Mouse (Mus musculus): ENCODE measurements at regions not wholly inside any gene's neighbourhood (a gene's known extent, or its start where the extent isn't known, plus 50 kb on each side); places are given as distances from the start of the nearest gene placed in this dataset.

DNA sequence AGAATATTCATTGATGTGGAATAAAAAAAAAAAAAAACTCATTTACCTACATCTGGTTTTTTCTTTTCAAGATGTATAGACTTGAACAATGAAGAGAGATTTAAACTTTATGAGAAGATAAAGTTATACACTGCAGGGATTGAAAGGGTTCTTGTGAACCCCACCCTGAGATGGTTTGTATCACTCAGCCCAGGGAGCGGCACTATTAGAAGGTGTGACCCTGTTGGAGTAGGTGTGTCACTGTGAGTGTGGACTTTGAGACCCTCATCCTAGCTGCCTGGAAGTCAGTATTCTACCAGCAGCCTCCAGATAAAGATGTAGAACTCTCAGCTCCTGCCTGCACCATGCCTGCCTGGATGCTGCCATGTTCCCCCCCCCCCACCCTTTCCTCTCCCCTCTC is 182.7 kb upstream of the Hnrnpa3 start:
- DNase-seq (ENCODE audit: extremely low read depth, low read depth, low spot score), result no peak

DNA sequence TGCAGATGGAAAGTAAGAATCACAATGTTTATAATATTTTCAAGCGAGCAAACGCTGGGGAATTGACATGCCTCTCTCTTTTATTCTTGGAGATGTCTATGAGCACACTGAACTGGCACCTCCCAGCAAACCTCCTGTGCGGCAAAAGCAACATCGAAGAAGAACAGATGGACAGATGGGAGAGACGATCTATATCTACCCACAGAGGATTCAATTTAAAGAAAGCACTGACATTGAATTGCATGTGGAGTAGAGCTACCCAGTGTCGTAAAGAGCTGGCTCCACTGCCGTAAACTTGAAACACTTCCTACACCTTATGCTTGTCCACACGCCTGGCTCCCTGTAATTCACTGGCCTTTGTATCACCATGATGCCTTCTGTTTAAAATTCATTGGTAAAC is 182.0 kb upstream of the Hnrnpa3 start:
- DNase-seq (ENCODE audit: extremely low read depth, low read depth, low spot score), result no peak

DNA sequence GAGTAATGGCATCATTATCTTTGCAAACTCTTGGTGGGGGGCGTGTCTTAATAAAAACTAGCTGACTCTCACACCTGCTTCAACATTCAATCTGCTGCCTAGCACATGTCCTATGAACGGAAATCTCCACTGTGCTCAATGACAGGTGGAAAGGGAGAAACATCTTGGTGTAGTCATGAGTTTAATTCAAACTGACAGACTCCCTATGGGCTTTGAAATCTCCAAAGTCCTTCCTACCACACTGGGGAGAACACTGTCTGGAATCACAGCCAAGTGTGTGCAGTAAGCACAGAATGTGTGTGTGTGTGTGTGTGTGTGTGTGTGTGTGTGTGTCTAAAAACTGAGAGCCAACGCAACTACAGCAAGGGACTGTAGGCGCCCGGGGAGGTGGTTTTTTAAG is 179.5 kb upstream of the Hnrnpa3 start:
- DNase-seq (ENCODE audit: extremely low read depth, low read depth, low spot score), result no peak

DNA sequence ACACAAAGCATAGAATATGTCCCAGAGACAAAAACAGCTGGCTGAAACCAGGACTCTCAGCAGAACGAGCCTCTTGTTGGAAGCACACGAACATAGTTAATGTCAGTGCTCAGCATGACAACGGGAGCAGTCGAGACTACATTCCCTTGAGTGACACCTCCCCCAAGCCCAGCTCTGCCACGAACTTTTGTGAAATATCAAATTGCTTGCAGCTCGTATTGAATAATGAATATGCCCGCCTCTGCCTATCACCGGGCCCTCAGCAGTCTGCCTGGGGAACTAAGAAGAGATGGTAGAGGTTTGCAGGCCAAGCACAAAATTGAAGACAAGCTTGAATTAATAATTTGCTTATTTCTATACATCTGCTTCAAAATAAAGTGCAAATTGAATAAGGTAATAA is 177.2 kb upstream of the Hnrnpa3 start:
- DNase-seq (ENCODE audit: extremely low read depth, low read depth, low spot score), result no peak

DNA sequence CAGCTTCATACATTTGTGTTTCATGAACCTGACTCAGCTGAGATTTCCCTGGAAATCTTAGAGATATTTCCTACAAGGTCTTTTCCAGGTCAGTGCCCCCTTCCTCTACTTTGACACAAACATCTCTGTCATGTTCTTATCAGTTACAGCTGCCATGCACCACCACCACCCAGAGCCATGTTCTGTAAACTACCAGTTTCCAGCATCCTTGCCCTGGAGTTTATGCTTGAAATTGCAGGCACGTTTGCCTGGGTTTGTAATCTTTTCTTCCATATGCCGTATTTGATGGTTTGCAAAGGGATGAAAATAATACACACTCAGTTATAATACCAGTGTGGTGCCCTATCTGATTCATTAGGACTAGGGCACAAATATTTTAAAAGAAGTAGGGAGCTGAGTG is 176.6 kb upstream of the Hnrnpa3 start:
- DNase-seq (ENCODE audit: extremely low read depth, low read depth, low spot score), result no peak

DNA sequence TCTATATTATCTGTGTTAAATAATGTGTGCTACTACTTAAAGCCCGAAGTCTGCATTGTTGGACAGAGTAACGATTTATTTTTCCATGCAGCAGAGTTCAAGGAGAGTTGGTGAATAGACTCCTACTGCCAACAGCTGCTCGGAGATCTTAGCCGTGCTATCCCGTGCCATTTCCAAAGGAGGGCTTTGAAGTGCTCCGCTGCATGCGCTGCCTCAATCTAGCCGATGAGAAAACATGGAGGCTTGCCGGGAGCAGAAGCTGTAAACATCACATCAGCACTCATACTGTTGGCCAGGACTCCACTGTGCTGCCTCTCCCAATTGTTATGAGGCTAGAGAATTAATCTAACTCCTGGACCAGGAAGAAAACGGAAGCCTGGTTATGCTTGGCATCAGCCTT is 174.1 kb upstream of the Hnrnpa3 start:
- no peak for DNase-seq (ENCODE audit: extremely low read depth, low read depth, low spot score)

DNA sequence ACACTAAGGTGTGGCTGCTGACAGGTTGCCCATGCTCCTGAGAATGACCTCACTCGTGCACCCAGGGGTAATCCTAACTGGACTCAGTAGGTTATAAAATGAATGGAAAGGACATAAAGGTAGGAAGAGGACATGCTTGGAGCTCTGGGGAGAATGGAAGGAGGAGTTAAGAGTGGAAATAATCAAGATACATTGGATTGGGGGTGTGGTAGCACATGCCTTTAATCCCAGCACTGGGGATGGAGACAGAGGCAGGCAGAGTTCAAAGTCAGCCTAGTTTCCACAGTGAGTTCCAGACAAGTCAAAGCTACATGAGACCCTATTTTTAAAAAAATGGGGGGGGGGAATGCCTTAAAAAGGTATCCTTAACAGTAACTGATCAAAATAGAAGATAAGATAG is 167.9 kb upstream of the Hnrnpa3 start:
- DNase-seq (ENCODE audit: extremely low read depth, low read depth, low spot score), result no peak

DNA sequence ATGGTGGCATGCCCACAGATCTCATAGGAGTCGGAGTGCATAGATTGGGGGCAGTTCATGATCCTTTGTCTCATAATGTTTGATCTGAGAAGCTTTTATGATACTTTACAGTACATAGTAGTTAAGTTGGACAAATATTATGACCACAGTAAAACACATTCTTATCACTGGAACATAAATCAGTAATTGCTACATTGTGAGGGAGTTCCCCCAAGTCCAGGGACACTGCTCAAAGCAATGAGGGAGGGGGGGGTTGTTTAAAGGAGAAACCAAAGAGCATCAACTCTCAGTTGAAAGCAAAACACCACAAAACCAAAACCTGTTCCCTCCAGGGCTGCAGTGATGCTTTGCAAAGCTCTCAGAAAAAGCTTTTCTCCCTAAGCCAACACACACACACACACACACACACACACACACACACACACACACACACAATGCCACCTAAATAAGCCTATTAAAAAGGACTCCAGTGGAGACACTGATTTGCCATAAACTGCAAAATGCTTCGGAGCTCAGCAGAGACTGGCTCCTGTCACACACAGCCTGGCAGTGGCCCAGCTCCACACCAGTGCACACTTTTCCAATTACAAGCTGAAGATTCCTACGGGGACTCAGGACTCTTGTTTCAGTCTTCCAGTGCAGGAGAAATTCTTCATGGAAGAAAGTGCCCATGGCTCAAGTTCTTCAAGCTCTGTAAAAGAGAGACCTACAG is 167.1 kb upstream of the Hnrnpa3 start:
- DNase-seq (ENCODE audit: extremely low read depth, low read depth, low spot score), result no peak

DNA sequence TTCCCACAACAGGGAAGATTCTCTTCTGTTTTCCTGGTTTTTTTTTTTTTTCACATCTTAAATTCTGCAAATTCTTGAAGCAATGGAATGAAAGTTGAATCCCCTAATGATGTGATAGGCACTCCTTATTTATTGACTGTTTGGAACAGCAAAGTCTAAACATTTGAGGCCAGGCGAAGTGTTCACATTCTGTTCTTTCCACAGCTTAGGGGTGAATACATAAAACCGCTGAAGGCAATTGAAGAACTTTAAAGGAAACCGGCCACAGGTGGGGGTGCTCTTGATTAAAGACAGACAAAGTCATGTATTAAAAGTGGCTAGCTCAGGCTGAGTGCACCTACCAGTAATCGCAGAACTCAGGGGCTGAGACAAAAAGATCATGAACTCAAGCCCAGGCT is 166.6 kb upstream of the Hnrnpa3 start:
- DNase-seq (ENCODE audit: extremely low read depth, low read depth, low spot score), result no peak

DNA sequence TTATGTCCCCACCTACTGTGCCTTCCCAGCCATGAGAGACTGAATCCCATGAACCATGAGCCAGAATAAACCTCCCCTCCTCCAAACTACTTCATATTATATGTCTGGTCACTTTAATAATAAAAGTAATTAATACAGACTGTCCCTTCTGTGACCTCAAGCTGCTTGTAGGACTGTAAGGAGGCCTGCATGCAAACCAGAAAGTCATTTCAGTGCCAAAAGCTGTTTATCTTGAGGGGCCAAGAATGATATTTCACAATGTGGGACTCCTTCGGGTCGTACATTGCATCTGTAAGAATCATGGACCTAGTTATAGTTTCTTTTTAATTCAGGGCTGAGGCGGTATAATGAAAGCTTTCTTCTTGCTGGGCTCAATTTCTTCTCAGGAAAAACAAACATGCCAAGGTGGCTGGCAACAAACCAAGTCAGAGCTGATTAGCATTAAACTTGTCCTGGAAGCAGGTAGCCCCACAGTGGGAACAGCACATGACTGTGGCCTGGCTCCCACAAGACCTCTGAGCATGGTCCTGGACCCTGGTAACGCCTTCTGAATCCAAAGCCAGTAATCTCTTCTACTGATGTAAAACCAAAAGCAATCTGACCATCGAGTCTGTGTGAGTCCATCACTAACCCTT is 162.3 kb upstream of the Hnrnpa3 start:
- no peak for DNase-seq (ENCODE audit: extremely low read depth, low read depth, low spot score)

DNA sequence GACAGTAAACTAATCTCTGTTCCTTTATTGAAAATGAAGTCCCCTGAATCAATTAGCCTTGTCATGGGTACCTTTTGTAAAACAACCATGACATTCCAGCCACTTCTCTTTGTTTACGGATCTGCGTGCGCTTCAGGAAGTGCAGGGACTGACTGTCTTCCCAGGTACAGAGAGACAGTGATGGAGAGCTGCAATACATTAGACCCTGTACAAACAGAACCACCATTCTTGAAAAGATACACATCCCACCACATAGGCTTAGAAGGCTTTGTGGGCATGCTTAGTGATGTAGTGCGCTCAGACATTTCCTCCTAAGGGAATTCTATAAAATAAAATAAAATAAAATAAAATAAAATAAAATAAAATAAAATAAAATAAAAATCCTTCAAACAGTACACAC is 148.8 kb upstream of the Hnrnpa3 start:
- no peak for DNase-seq (ENCODE audit: extremely low read depth, low read depth, low spot score)

DNA sequence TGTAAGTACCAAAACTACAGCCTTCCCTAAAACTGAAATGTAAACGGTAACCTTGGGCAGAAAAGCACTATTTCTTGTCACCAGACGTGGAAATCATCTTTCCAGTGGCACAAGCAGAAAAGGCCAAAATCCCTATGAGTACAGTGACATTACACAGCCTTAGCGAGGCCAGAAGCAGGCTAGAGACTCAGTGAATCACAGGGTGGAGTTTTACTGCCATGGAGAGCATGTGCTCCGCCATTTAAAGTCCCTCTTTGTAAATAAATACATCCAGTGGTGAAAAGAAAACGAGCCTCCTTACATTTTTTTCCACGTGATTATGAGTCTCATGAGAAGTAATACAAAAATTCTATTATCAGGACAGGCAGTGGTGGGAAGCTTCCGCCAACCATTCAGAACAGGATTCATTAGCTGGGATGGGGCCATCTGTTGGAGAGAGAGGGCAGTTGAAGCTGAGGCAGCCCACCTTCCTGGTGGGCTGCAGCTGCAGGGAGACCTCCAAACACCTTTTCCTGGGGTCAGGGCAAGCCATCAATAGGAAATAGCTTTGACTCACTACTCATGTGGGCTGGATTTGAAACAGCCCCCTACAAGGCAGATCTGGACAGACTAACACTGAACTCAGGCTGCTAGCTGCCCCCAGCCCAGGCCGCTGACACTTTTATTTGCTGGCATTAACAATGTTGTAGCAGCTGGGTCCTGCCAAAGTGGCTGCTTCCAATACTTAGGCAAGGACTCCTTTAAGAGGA is 146.5 kb upstream of the Hnrnpa3 start:
- DNase-seq (ENCODE audit: extremely low read depth, low read depth, low spot score), result no peak

DNA sequence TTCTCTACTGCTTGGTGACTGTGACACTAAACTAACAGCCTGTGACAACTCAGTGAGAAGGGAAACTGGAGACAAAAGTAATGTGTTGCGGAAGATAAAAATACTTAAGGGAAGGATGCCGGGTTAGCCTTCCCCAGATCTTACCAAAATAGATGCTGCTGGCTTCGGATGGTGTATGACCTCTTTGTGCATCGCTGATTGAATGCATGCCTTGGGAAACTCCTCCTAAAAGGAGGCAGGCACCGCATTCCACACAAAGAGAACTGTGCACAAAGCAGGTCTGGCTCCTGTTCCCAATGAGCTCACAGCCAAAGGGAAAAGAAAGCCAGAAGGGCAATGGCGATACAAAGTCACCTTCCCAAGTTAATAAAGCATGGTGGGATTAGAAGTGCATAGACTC is 144.9 kb upstream of the Hnrnpa3 start:
- DNase-seq (ENCODE audit: extremely low read depth, low read depth, low spot score), result no peak

DNA sequence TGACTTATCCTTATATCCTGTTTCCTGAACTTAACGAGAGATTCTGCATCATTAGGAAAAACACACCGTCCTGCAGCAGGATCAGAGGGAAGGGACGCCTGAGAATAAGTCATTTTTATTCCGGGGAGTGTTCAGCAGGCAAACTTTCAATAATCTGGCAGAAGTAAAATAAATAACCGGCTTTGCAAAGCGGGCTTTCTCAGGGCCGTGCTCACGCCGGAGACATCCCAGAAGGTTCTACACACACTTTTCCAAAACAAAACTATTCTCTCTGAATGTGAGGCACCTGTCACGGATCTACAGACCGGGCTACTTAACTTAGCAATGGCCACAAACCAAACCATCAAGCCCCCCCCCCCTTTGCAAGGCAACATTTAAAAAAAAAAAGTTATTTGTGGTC is 142.8 kb upstream of the Hnrnpa3 start:
- no peak for DNase-seq (ENCODE audit: extremely low read depth, low read depth, low spot score)

DNA sequence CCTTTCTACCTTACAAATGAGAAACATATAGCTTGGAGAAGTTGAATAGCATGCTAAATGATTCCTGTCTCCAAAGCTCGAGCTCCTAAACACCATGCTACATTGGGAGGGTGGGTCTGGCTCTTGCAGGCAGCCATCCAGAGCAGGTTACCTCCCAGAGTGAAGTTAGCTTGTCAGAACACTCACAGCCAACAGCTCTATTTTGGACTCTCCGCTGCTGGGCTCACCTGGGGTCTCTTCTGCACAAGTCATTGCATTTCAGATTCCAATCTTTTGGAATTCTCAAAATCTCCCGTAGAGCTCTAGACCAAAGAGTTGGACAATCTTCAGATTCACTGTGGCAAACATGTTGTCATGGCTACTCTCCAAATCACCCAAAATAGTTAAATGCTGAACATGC is 142.0 kb upstream of the Hnrnpa3 start:
- no peak for DNase-seq (ENCODE audit: extremely low read depth, low read depth, low spot score)

DNA sequence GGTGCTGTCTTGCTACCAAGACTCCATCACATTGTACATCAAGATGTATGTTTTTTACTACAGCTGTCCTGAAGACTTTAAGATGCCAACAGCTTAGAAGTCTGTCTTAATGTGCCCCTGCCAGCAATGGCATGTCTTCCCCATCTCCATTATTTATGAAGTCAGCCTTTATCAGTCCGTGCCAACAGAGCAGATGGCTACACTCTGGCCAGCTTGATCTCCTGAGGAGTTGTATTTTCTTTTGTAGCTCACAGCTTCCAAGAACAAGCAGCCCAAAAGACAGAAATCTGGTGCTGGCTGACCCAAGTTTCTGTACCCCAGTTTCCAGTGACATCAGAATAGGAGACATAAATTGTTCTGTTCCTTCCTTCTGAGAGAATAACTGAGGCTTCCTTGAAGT is 140.5 kb upstream of the Hnrnpa3 start:
- no peak for DNase-seq (ENCODE audit: extremely low read depth, low read depth, low spot score)

DNA sequence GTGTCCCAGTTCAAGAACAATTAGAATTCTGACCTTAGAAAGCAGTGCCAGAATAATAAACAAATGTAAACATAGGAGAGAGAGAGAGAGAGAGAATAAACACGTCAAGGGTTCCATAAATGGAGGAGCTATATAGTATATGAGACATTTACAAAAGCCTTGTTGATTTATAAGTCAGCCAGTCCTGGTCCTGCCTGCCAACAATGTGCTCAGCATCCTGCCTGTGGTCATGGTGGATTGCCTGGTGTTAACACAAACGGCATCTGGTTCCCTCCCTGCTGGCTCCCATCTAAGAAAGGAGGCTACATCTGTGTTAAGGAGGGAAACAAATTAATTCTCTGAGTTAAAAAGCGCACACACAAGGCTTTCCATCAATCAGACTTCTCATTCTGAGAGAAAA is 133.5 kb upstream of the Hnrnpa3 start:
- no peak for DNase-seq (ENCODE audit: extremely low read depth, low read depth, low spot score)

DNA sequence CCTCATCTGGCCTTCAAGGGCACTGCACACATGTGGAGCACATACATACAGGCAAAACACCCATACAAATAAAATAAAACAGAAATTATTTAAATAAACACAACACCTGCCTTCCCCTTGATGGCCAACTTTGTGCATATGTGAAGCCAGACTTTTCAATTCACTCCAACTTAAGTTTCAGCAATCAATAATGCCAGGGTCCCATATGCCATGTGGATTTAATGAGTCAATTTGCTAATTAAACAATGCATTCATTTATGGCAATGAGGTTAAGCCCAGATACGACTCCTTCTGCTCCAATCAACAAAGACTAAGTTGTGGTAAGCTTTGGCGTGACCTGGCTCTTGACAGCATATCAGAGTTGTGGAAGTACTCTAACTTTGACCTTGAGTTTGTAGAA is 130.4 kb upstream of the Hnrnpa3 start:
- DNase-seq (ENCODE audit: extremely low read depth, low read depth, low spot score), result no peak

DNA sequence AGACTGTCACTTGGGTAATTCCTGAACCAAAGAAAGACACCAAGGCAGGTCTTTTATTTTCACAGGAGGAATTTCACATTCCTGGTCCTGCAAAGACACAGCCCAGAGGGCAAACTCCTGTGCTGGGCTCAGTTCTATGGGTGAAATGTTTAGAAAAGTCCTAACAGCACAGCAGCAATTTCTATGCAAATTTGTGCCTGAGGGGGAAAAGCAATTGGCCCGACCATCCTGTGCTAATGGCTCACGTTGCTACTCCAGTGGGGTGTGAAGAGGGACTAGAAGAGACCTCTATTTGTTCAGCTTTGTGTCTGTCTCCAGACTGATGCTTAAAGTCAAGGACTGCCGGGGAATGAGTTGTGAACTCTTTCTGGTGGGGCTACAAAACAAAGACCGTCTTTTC is 120.9 kb upstream of the Hnrnpa3 start:
- DNase-seq (ENCODE audit: extremely low read depth, low read depth, low spot score), result no peak

DNA sequence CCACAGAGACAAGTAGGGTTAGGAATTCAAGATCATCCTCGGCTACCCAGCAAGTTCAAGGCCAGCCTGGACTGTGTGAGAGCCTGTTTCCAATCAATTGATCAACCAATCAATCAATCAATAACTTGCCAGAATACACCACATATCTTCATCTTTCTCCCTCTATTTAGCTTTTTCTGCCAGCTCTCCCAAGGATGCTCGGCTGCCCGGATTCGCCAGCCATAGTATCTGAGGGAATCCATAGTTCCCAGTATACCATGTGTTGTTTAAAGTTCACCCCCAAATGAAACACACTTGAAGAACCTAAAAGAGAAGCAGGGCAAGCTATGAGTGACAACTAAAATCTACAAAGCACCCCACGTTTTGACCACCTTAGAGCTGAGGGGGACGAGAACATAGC is 119.3 kb upstream of the Hnrnpa3 start:
- DNase-seq (ENCODE audit: extremely low read depth, low read depth, low spot score), result no peak

DNA sequence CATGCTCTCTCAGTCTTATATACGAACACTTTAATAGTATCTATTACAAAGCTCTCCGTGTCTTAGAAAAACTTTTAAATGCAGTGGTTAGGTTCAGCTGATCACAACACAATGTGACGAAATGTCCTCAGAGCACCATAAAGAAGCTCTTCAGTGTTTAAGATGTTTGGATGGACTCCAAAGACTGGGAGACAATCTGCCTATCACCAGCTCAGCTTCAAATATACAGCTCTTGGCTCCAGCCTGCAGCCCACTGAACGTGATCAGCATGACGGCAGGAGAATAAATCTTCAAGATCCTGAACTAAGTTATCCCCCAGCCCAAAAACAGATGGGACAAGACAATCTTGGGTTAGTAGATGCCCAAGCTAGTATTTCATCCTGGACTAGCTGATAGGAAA is 116.7 kb upstream of the Hnrnpa3 start:
- no peak for DNase-seq (ENCODE audit: extremely low read depth, low read depth, low spot score)

DNA sequence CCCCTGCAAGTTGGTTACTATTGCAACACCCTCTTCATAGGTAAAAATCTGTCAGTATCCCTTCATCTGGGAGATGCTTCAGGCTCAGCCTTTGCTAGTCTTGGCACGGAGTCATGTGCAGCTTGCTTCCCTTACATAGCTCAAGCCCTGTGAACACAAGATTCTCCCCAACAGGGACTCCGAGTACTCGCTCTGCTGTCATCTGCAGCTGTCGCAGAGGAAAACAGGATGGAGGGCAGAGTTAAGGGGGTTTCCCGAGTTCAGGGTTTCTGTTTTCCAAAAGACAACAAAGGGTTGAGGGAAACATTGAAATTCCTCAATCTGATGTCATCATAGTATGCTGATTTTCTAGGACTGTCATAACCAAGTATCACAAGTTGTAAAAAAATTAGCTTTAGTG is 116.3 kb upstream of the Hnrnpa3 start:
- no peak for DNase-seq (ENCODE audit: extremely low read depth, low read depth, low spot score)

Measured in fat pad, adult 2 months (tissue).